Mouse (Mus musculus) ES-E14 (cell line): Measurements from ENCODE around the gene Antxr1. TPM values are rescaled to one million over a fixed set of nuclear protein-coding genes. Genes with fewer than 3 reads are reported as not detected.

Source experiments
- DNase-seq: peaks from one replicate; pipeline ENCODE4 v3.0.0-alpha.2; 2013; ENCODE audit warnings: low read depth, low spot score
- H3K27ac ChIP-seq: 2 replicates; pipeline ENCODE4 v1.5.1; 2012; ENCODE audit warnings: low read depth, mild to moderate bottlenecking, low read length, moderate library complexity, mixed read lengths; ENCODE audit not compliant: poor library complexity, insufficient read depth, severe bottlenecking
- H3K36me3 ChIP-seq: 2 replicates; pipeline ENCODE4 v1.6.1; 2012; ENCODE audit warnings: mild to moderate bottlenecking, low read length, moderate library complexity, mixed read lengths; ENCODE audit not compliant: control insufficient read depth, poor library complexity, insufficient read depth, severe bottlenecking
- H3K4me1 ChIP-seq, 2 experiments: fragments of 150-350 bp in 1 of 2; sonication (generic) in 1 of 2; 2 replicates each; pipeline ENCODE4 v1.6.1; 2012; ENCODE audit warnings: low read length in 2 of 2, mild to moderate bottlenecking in 1 of 2, mixed read lengths in 1 of 2; ENCODE audit not compliant: control insufficient read depth in 2 of 2, insufficient read depth in 2 of 2, poor library complexity in 1 of 2
- H3K4me3 ChIP-seq, 2 experiments: fragments of 150-350 bp in 1 of 2; sonication (generic) in 1 of 2; 2 replicates each; pipeline ENCODE4 v1.5.1; 2012; ENCODE audit warnings: low read length in 2 of 2, low read depth in 1 of 2, mild to moderate bottlenecking in 1 of 2, mixed read lengths in 1 of 2; ENCODE audit not compliant: insufficient read depth in 1 of 2, poor library complexity in 1 of 2, severe bottlenecking in 1 of 2
- H3K9ac ChIP-seq: 2 replicates; pipeline ENCODE4 v1.6.1; 2012; ENCODE audit warnings: low read depth, mild to moderate bottlenecking, low read length, mixed read lengths; ENCODE audit not compliant: poor library complexity, insufficient read depth, severe bottlenecking
- H3K9me3 ChIP-seq: fragments of 150-350 bp; sonication (generic); 2 replicates; pipeline ENCODE4 v1.6.1; 2012; ENCODE audit warnings: low read depth, mild to moderate bottlenecking, low read length; ENCODE audit not compliant: control insufficient read depth, insufficient read depth
- CHD2 ChIP-seq: IDR thresholded peaks from 2 replicates; pipeline ENCODE4 v1.6.1; 2014; ENCODE audit warnings: mild to moderate bottlenecking, low read depth, low read length, inconsistent platforms
- HCFC1 ChIP-seq: IDR thresholded peaks from 2 replicates; pipeline ENCODE4 v1.6.1; 2012; ENCODE audit warnings: low read length, inconsistent platforms, borderline replicate concordance; ENCODE audit not compliant: insufficient read depth
- MAFK ChIP-seq: IDR thresholded peaks from 2 replicates; pipeline ENCODE4 v1.6.1; 2014; ENCODE audit warnings: mild to moderate bottlenecking, low read depth, low read length, inconsistent platforms; ENCODE audit not compliant: insufficient read depth
- ZC3H11A ChIP-seq: IDR thresholded peaks from 2 replicates; pipeline ENCODE4 v1.6.1; 2012; ENCODE audit warnings: low read depth, mild to moderate bottlenecking, inconsistent platforms, low read length, borderline replicate concordance
- ZNF384 ChIP-seq: IDR thresholded peaks from 2 replicates; pipeline ENCODE4 v1.6.1; 2012; ENCODE audit warnings: low read depth, low read length, inconsistent platforms
- in situ Hi-C, 2 experiments: fragments of 600-800 bp; cut with MboI; formaldehyde crosslinking; loops; one replicate each; pipeline ENCODE4 v1.15.1; 2025; ENCODE audit warnings: low sequenced_read_pairs in 2 of 2, inconsistent platforms in 1 of 2; ENCODE audit not compliant: unreplicated experiment in 2 of 2
- total RNA-seq: library from RNA; depleted of rRNA; stranded (reverse); fragments of 300-350 nt; gene quantifications from 2 replicates; pipeline ENCODE4 v1.2.3, GENCODE M21; 2012

Gene Antxr1
- total RNA-seq, 1 experiment = 2.5 TPM

- H3K4me3 ChIP-seq = no peak overlapping the region
- no peak for DNase-seq
- no peak overlapping the region for H3K9ac ChIP-seq
- no peaks in the 10 kb centered on the region for H3K9me3 ChIP-seq
- no peak for TF ChIP-seq ZC3H11A
- H3K4me1 ChIP-seq = peaks cover 0 to 3% of the 10 kb centered on the region in 2 experiments; a peak in 1 of 4 replicates
- in situ Hi-C loops = loop anchor here (25.0 kb wide), 1 partner anchor 209 kb away; no protein-coding TSS in a partner anchor
- H3K27ac ChIP-seq = no peak overlapping the region
- no peaks in the 10 kb centered on the region for H3K36me3 ChIP-seq
Observed at GRCm38 (mm10) chr6:87103314-87103713, 232.3 kb downstream of the Antxr1 start.

DNA sequence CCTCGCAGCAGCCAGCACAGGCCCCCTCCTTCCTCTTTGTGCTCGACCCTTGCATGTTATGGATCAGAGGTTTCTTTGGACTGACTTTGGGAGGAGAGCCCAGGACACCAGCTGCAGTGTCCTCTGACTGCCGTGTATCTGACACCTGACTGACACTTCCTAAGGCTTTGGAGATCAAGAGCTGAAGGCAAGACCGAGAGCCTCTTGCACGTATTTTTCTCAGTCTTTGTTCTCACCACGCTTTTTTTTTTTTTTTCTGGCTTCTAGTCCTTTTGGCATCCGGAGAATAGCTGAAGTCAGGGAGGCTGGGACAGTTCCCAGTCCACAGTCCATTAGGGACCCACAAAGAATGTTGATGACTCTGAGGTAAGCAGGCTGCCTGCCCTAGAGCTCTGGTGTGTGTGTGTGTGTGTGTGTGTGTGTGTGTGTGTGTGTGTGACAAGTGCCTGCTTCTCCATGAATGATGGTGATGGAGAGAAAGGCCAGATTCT, 233.2 kb downstream of the Antxr1 start:
- Histone ChIP-seq H3K36me3 (no peaks in the 10 kb centered on the region), H3K4me3 (no peak overlapping the region), H3K4me1 (peaks cover 0 to 3% of the 10 kb centered on the region in 2 experiments; a peak in 1 of 4 replicates), H3K27ac (no peak overlapping the region), H3K9ac (no peak overlapping the region), H3K9me3 (no peaks in the 10 kb centered on the region)
- no peak for DNase-seq
- in situ Hi-C loops = loop anchor here (25.0 kb wide), 1 partner anchor 210 kb away; no protein-coding TSS in a partner anchor
- 0 out of 2 replicates have a peak, but pooled peaks have one; percentile 14 for TF ChIP-seq ZNF384
- TF ChIP-seq HCFC1 = no peak
- no peak for TF ChIP-seq CHD2

DNA sequence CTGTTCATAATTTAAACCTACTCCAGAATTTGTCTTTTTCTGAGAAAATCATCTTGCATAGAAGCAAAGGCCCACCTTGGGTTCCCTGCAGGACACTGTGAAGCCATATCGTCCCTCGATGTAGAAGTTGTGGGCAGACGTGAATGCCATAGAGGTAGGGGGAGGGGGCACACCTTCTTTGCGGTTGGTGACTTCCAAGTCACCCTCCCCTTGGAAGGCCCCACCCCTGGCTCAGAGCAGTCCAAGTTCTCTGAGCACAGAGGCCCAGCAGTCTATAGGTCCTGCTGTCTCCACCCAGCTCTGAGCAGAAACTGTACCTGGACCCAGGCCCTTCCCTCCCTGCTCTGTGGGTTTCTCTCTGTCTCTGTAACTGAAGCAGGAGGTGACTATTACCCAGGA, 233.7 kb downstream of the Antxr1 start:
- H3K27ac ChIP-seq = no peak overlapping the region
- no peaks in the 10 kb centered on the region for H3K36me3 ChIP-seq
- in situ Hi-C loops = loop anchor here (25.0 kb wide), 1 partner anchor 210 kb away; no protein-coding TSS in a partner anchor
- no peaks in the 10 kb centered on the region for H3K9me3 ChIP-seq
- TF ChIP-seq MAFK = no peak
- no peak for TF ChIP-seq ZC3H11A
- no peak for TF ChIP-seq CHD2
- TF ChIP-seq ZNF384 = no peak
- TF ChIP-seq HCFC1 = no peak
- no peak for DNase-seq
- H3K4me1 ChIP-seq = peaks cover 0 to 3% of the 10 kb centered on the region in 2 experiments; a peak in 1 of 4 replicates
- H3K9ac ChIP-seq = no peak overlapping the region
- H3K4me3 ChIP-seq = peak overlapping the region in 1 of 2 experiments; percentile 45; a peak in 1 of 4 replicates

DNA sequence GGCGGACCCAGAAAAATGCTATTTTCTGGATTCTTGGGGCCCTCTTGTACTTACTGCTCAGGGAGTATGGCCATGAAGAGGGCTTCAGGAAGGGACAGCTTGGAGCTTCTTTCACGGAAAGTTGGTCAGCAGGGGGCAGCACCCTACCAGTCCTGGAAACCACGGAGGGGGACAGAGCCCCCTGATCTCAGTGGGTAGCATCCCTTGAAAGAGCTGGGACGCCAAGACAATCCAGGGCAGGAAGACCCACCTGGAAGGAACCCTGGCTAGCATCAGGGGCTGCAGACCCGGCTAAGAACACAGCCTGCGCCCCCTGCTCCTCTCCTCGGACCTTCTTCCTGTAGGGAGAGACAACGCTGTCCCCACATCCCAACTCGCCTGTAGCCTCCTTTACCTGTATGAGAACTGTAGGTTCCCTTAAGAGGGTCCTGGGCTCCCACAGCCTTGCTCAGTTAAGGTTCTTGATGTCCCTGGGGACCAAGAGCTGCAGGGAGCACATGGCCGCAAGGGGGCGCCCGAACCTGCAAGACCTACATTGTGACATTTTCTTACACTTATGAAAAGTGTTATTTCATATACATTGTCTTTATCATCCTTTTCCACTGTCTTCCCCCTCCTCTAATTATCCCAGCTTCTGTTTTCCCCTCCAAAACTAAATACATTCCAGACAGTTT, 234.2 kb downstream of the Antxr1 start:
- Histone ChIP-seq H3K36me3 (no peaks in the 10 kb centered on the region), H3K4me3 (peak overlapping the region; percentile 25 to 45), H3K9me3 (no peaks in the 10 kb centered on the region), H3K4me1 (peaks cover 0 to 3% of the 10 kb centered on the region in 2 experiments; a peak in 1 of 4 replicates), H3K9ac (peak overlapping the region; percentile 58), H3K27ac (no peak overlapping the region)
- TF ChIP-seq ZNF384 (no peak), HCFC1 (no peak), ZC3H11A (peak; percentile 32; the same call in 1 of the 2 replicates), MAFK (no peak), CHD2 (no peak)
- DNase-seq = peak; percentile 65
- in situ Hi-C loops = loop anchor here (25.0 kb wide), 1 partner anchor 211 kb away; no protein-coding TSS in a partner anchor
